Mouse (Mus musculus) B cell, adult 62 days (primary cell): Measurements from ENCODE around the gene Fcrl6. TPM values are rescaled to one million over a fixed set of nuclear protein-coding genes. Genes with fewer than 3 reads are reported as not detected.

Experiments used
- total RNA-seq: library from RNA; stranded (reverse); gene quantifications from 4 replicates; pipeline ENCODE4 v1.2.4, GENCODE M21; 2023

Fcrl6 gene
- total RNA-seq: not detected in 4 replicates

DNA sequence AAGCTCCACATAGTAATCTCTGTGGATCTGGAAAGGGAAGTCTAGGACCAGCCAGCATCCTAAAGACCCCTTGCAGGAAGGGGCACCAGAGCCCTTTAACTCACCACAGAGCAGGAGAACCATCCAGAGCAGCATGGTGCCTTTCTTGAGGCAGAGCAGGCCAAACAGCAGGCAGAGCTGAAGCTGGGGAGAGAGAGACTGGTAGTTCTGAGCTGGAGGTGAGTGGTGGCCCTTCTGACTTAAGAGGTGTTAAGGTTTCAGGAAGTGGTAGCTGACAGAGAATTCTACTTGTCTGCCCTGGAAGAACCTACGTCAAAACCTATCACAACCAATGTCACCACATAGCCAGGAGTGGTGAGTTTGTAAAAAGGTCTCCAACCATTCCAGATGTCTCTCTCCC lies at the start of gene Fcrl6:
Gene Fcrl6, minus strand, starts transcription at position 226 of the 400 bp plus-strand sequence.

DNA sequence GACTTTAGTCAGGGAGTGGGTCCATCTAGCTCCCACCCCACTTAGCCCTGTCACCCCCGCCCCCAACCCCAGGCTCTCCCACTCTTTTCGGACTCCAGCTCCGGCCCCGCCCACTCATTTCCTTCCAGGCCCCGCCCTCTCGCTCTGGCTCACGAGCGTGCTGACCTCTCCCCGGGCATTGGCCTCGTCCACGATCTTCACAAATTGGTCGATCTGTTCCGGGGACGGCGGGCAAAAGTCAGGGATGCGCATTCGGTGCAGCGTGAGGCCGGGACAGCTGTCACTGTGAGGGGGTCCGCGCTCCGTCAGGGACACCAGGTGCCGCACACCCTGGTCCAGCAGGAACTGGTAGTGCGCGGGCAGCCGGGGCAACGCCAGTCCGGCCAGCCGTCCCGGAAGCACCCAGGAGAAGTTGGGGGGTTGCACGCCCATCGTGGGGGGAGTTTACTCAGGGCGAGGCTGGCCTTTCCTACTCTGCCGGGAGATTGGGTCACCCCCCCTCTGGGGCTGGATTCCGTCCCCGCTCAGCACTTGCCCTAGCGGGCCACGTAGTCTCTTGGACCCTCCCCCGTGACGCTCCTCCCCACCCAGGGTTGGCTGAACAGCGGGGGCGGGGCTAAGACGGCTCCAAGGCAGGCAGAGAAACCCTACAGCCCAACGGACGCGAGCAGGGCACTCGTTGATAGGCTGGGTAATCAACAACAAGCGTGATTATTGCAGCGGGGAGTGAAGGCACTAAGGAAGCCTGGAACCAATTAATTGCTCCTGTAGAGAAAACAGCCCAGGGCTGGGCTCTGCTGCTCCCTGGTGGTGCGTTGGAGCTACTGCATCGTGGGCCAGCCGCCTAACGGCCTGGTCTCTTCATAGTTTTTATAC lies 30.3 kb upstream of the Fcrl6 start, which contains the start of gene Dusp23:
Gene Dusp23, minus strand, starts transcription at position 512 of the 876 bp plus-strand sequence.

GRCm38 (mm10) chr1:172590385-172590784 lies 12.0 kb downstream of the Fcrl6 start, which contains the start of gene Slamf8:
TSS of gene Slamf8 (minus strand) at chr1:172590568.

GRCm38 (mm10) chr1:172555638-172556037 lies 46.7 kb downstream of the Fcrl6 start, which contains the start of gene Vsig8:
TSS of gene Vsig8 (plus strand) at chr1:172555938.

Other genes starting within 250 kb of the Fcrl6 start
- 26.4 to 30.1 TPM (median 29.0 TPM) in 4 replicates for gene Pigm, start 226.0 kb downstream of the Fcrl6 start, total RNA-seq
- gene Slamf9, start 127.2 kb downstream of the Fcrl6 start, total RNA-seq: 1.9 to 3.8 TPM (median 3.3 TPM) in 4 replicates
- gene Igsf9, start 120.8 kb downstream of the Fcrl6 start, total RNA-seq: 8.5 to 13.2 TPM (median 11.4 TPM) in 4 replicates
- gene Tagln2, start 102.5 kb downstream of the Fcrl6 start, total RNA-seq: 126 to 136 TPM (median 128 TPM) in 4 replicates
- gene Cfap45, start 81.8 kb downstream of the Fcrl6 start, total RNA-seq: 2.4 to 4.8 TPM (median 3.6 TPM) in 4 replicates
- not detected in 4 replicates for gene Vsig8, start 46.6 kb downstream of the Fcrl6 start, total RNA-seq
- gene Slamf8, start 12.0 kb downstream of the Fcrl6 start, total RNA-seq: 0.66 TPM in 1 of 4 replicates, not detected in the others
- 0.83 to 1.1 TPM (median 0.91 TPM) in 3 of 4 replicates, not detected in the other for gene Dusp23, start 30.4 kb upstream of the Fcrl6 start, total RNA-seq
- gene Crp, start 95.5 kb upstream of the Fcrl6 start, total RNA-seq: not detected in 4 replicates